Mouse (Mus musculus): ENCODE measurements at regions not wholly inside any gene's neighbourhood (a gene's known extent, or its start where the extent isn't known, plus 50 kb on each side); places are given as distances from the start of the nearest gene placed in this dataset.

DNA sequence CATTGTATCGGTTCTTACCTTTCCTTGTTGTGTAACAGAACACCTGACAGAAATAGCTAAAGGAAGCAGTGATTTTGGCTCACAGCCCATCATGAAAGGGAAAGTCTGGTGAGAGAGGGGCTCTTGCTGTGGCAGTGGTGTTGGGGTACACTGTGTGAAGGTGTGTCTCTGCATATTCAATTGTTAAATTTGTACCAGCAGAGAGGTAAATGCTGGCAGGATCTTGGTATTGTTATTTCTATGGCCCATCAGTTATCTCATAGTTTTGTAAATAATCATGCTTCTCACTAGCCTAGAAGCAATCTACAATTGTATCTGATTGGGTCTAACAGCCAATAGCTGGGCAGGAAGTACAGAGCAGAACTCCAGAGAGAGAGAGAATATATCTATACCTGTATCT lies 95.7 kb downstream of the Mfap3l start:
- Histone ChIP-seq H3K27ac (ENCODE audit: insufficient read depth, low read length) (no peak overlapping the region), H3K4me3 (ENCODE audit: insufficient read depth, low read length) (no peak overlapping the region), H3K4me1 (ENCODE audit: control insufficient read depth, insufficient read depth, low read length) (no peaks in the 10 kb centered on the region)
- no peak for TF ChIP-seq CTCF (IDR thresholded peaks at IDR 0.05; ENCODE audit: borderline replicate concordance, insufficient read depth, low read length)
- no peak for TF ChIP-seq POLR2A (IDR thresholded peaks at IDR 0.05; ENCODE audit: low read depth, low read length)

GRCm38 (mm10) chr8:60732545-60732944 lies 99.9 kb downstream of the Mfap3l start:
- TF ChIP-seq POLR2A (IDR thresholded peaks at IDR 0.05; ENCODE audit: low read depth, low read length) (no peak), CTCF (IDR thresholded peaks at IDR 0.05; ENCODE audit: borderline replicate concordance, insufficient read depth, low read length) (no peak)
- Histone ChIP-seq H3K27ac (ENCODE audit: insufficient read depth, low read length) (no peak overlapping the region), H3K4me1 (ENCODE audit: control insufficient read depth, insufficient read depth, low read length) (no peaks in the 10 kb centered on the region)

GRCm38 (mm10) chr8:60735961-60736360 lies 103.3 kb downstream of the Mfap3l start:
- TF ChIP-seq CTCF (IDR thresholded peaks at IDR 0.05; ENCODE audit: borderline replicate concordance, insufficient read depth, low read length) (no peak), POLR2A (IDR thresholded peaks at IDR 0.05; ENCODE audit: low read depth, low read length) (no peak)
- no peaks in the 10 kb centered on the region for H3K4me1 ChIP-seq (ENCODE audit: control insufficient read depth, insufficient read depth, low read length)
- H3K27ac ChIP-seq (ENCODE audit: insufficient read depth, low read length) = no peak overlapping the region
- no peak overlapping the region for H3K4me3 ChIP-seq (ENCODE audit: insufficient read depth, low read length)

More at GRCm38 (mm10) chr8:60732545-60732944, 99.9 kb downstream of the Mfap3l start:
- no peak overlapping the region for H3K4me3 ChIP-seq (ENCODE audit: insufficient read depth, low read length)

- TF ChIP-seq POLR2A (IDR thresholded peaks at IDR 0.05; ENCODE audit: low read depth, low read length) (no peak), CTCF (IDR thresholded peaks at IDR 0.05; ENCODE audit: borderline replicate concordance, insufficient read depth, low read length) (no peak)
These were observed 103.8 kb downstream of the Mfap3l start for GRCm38 (mm10) chr8:60736401-60736800.

GRCm38 (mm10) chr8:60736913-60737312 lies 104.3 kb downstream of the Mfap3l start:
- H3K4me3 ChIP-seq (ENCODE audit: insufficient read depth, low read length) = no peak overlapping the region
- no peak for TF ChIP-seq POLR2A (IDR thresholded peaks at IDR 0.05; ENCODE audit: low read depth, low read length)
- no peak for TF ChIP-seq CTCF (IDR thresholded peaks at IDR 0.05; ENCODE audit: borderline replicate concordance, insufficient read depth, low read length)

More at GRCm38 (mm10) chr8:60736401-60736800, 103.8 kb downstream of the Mfap3l start:
- Histone ChIP-seq H3K27ac (ENCODE audit: insufficient read depth, low read length) (no peak overlapping the region), H3K4me1 (ENCODE audit: control insufficient read depth, insufficient read depth, low read length) (no peaks in the 10 kb centered on the region), H3K4me3 (ENCODE audit: insufficient read depth, low read length) (no peak overlapping the region)

DNA sequence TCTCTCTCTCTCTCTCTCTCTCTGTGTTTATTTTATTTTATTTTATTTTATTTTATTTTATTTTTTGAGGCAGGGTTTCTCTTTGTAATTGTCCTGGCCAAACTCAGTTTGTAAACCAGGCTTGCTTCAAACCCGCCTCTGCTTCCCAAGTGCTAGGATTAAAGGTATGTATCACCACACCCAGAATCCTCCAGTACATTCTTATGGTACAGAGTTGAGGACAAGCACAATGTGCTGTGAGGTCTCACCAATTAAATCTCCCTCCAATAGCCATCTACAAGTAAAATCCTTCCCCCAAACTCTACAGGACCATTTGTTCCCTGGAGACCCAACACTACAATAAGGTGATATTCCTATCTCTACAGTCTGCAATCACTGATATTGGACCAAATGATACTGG lies 105.0 kb downstream of the Mfap3l start:
- Histone ChIP-seq H3K4me3 (ENCODE audit: insufficient read depth, low read length) (no peak overlapping the region), H3K4me1 (ENCODE audit: control insufficient read depth, insufficient read depth, low read length) (no peaks in the 10 kb centered on the region), H3K27ac (ENCODE audit: insufficient read depth, low read length) (no peak overlapping the region)
- TF ChIP-seq POLR2A (IDR thresholded peaks at IDR 0.05; ENCODE audit: low read depth, low read length) (no peak), CTCF (IDR thresholded peaks at IDR 0.05; ENCODE audit: borderline replicate concordance, insufficient read depth, low read length) (no peak)

More at GRCm38 (mm10) chr8:60736913-60737312, 104.3 kb downstream of the Mfap3l start:
- Histone ChIP-seq H3K4me1 (ENCODE audit: control insufficient read depth, insufficient read depth, low read length) (no peaks in the 10 kb centered on the region), H3K27ac (ENCODE audit: insufficient read depth, low read length) (no peak overlapping the region)

GRCm38 (mm10) chr8:60745877-60746276 lies 113.2 kb downstream of the Mfap3l start:
- Histone ChIP-seq H3K4me1 (ENCODE audit: control insufficient read depth, insufficient read depth, low read length) (no peaks in the 10 kb centered on the region), H3K27ac (ENCODE audit: insufficient read depth, low read length) (no peak overlapping the region), H3K4me3 (ENCODE audit: insufficient read depth, low read length) (no peak overlapping the region)
- TF ChIP-seq CTCF (IDR thresholded peaks at IDR 0.05; ENCODE audit: borderline replicate concordance, insufficient read depth, low read length) = no peak
- no peak for TF ChIP-seq POLR2A (IDR thresholded peaks at IDR 0.05; ENCODE audit: low read depth, low read length)

GRCm38 (mm10) chr8:60746486-60746885 lies 113.9 kb downstream of the Mfap3l start:
- no peak overlapping the region for H3K4me3 ChIP-seq (ENCODE audit: insufficient read depth, low read length)
- TF ChIP-seq CTCF (IDR thresholded peaks at IDR 0.05; ENCODE audit: borderline replicate concordance, insufficient read depth, low read length) (no peak), POLR2A (IDR thresholded peaks at IDR 0.05; ENCODE audit: low read depth, low read length) (no peak)
- no peaks in the 10 kb centered on the region for H3K4me1 ChIP-seq (ENCODE audit: control insufficient read depth, insufficient read depth, low read length)
- H3K27ac ChIP-seq (ENCODE audit: insufficient read depth, low read length) = no peak overlapping the region

DNA sequence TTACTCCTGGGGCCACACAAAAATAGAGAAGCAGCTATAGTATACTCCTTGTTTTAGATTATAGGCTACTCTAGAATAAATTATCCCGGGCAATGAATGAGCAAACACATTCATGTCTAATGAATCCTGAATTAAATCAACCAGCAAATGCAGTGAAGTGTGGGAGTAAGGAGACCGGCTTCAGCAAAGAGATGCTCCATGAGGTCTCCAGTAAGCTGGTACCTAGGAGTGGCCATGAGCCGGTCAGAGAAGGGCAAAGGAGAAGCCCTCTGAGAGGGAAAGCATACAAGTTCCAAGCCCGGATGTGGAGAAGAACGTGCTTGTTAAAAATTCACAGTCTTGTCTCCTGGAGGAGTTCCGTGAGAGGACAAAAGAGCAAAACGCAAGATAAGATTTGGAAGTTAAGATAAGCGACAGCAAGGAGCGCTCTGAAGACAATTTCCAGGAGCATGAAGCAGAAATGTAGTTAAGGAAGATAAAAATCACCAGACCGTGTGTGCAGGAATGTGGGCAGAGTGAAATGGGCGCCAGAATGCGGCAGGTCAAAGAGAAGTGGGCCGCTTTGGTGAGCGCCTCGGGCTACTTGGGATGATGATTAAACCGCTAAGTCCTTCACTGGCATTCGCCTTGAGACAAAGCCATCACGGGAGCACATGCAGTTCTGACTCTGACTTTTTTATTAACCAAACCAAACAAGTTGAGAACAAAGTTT lies 123.2 kb downstream of the Mfap3l start:
- H3K4me1 ChIP-seq (ENCODE audit: control insufficient read depth, insufficient read depth, low read length) = 0 out of 2 replicates have a peak, but pooled peaks cover 2% of the 10 kb centered on the region
- TF ChIP-seq POLR2A (IDR thresholded peaks at IDR 0.05; ENCODE audit: low read depth, low read length) (no peak), CTCF (IDR thresholded peaks at IDR 0.05; ENCODE audit: borderline replicate concordance, insufficient read depth, low read length) (no peak)
- H3K4me3 ChIP-seq (ENCODE audit: insufficient read depth, low read length) = no peak overlapping the region
- no peak overlapping the region for H3K27ac ChIP-seq (ENCODE audit: insufficient read depth, low read length)

DNA sequence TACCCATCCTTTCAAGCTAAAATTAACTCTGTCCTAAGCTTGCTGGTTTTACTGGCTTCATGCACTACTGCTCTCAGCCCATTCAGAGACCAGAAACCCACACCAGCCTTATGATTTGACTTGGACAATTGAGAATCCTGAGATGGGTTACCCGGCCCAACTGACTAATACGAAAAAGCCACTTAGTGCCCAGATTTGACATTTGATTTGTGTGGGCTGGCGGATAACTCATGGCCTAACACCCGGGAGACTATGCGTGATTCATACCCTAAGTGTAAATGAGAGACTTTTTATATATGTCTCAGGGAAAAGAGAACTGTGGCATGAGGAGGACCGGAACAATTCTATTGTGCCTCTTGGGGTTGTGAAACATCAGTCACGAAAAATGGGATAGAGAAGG lies 126.3 kb upstream of the Hpf1 start:
- H3K27ac ChIP-seq (ENCODE audit: insufficient read depth, low read length) = no peak overlapping the region
- TF ChIP-seq CTCF (IDR thresholded peaks at IDR 0.05; ENCODE audit: borderline replicate concordance, insufficient read depth, low read length) (no peak), POLR2A (IDR thresholded peaks at IDR 0.05; ENCODE audit: low read depth, low read length) (no peak)
- H3K4me1 ChIP-seq (ENCODE audit: control insufficient read depth, insufficient read depth, low read length) = 0 out of 2 replicates have a peak, but pooled peaks cover 2% of the 10 kb centered on the region
- H3K4me3 ChIP-seq (ENCODE audit: insufficient read depth, low read length) = no peak overlapping the region

All from embryonic fibroblast, embryonic 13.5 days (primary cell).